ENCODE assay signal across 9 mouse cellular contexts in genomic region chr11:49876948-49877817, GRCm38 (mm10). TPM values are rescaled to one million over a fixed set of nuclear protein-coding genes. Genes with fewer than 3 reads are reported as not detected.
DNase-seq lines count a peak whose midpoint lies in the region; ATAC-seq and TF ChIP-seq lines count a peak whose summit lies in the region.
"Had no signal": no experiment of that assay in that cellular context is flagged by ENCODE, and none has a peak within 500 bp of the region (broad histone marks: within the 10 kb centered on the region; RNA-seq: fewer than 3 reads in every experiment).

No protein-coding gene starts in this region.

- H3K4me2 ChIP-seq in kidney, embryonic 14.5 days (replicated peaks; ENCODE audit: low read depth, low read length) = no peak overlapping the region
- H3K4me2 ChIP-seq in embryonic facial prominence, embryonic 14.5 days (ENCODE audit: low read depth, low read length) = no peak overlapping the region

- no peak overlapping the region for H3K27ac ChIP-seq in kidney, embryonic 14.5 days (ENCODE audit: low read depth, low read length)
- no peak overlapping the region for H3K27ac ChIP-seq in embryonic facial prominence, embryonic 14.5 days (replicated peaks; ENCODE audit: low read depth, low read length)
- H3K27ac ChIP-seq in left cerebral cortex, adult 2 months = peak overlapping the region; percentile 72

- intact Hi-C loops in left cerebral cortex, adult 2 months (cut with DNase I) = no loop called here

- no peaks in the 10 kb centered on the region for H3K4me1 ChIP-seq in kidney, embryonic 14.5 days (ENCODE audit: control insufficient read depth, insufficient read depth, low read length)
- H3K4me1 ChIP-seq in embryonic facial prominence, embryonic 14.5 days (ENCODE audit: control insufficient read depth, insufficient read depth, low read length) = 0 out of 2 replicates have a peak, but pooled peaks cover 6% of the 10 kb centered on the region

- 90% methylated on average over 8 of the region's 8 CpGs for WGBS in kidney, embryonic 14.5 days
- WGBS in embryonic facial prominence, embryonic 14.5 days = 75% methylated on average over 8 of the region's 8 CpGs

- H3K4me3 ChIP-seq in kidney, embryonic 14.5 days (ENCODE audit: low read length) = no peak overlapping the region
- H3K4me3 ChIP-seq in embryonic facial prominence, embryonic 14.5 days (ENCODE audit: low read depth, low read length) = no peak overlapping the region
- H3K4me3 ChIP-seq in left cerebral cortex, adult 2 months = no peak overlapping the region
- H3K4me3 ChIP-seq: megakaryocyte, embryonic 14.5 days had no signal

- no peak overlapping the region for H3K9ac ChIP-seq in kidney, embryonic 14.5 days (ENCODE audit: low read depth, low read length)
- H3K9ac ChIP-seq in embryonic facial prominence, embryonic 14.5 days (ENCODE audit: low read depth, low read length) = no peak overlapping the region

- H3K27me3 ChIP-seq in kidney, embryonic 14.5 days (ENCODE audit: control insufficient read depth, insufficient read depth, low read length) = no peaks in the 10 kb centered on the region
- H3K27me3 ChIP-seq in embryonic facial prominence, embryonic 14.5 days (replicated peaks; ENCODE audit: control insufficient read depth, insufficient read depth, low read length) = no peaks in the 10 kb centered on the region
- H3K27me3 ChIP-seq: megakaryocyte, embryonic 14.5 days had no signal

- peaks cover 32% of the 10 kb centered on the region for H3K36me3 ChIP-seq in kidney, embryonic 14.5 days (ENCODE audit: control insufficient read depth, insufficient read depth, low read length)
- H3K36me3 ChIP-seq in embryonic facial prominence, embryonic 14.5 days (ENCODE audit: control insufficient read depth, insufficient read depth, low read length) = peaks cover 45% of the 10 kb centered on the region

- H3K9me3 ChIP-seq in kidney, embryonic 14.5 days (ENCODE audit: control insufficient read depth, low read length) = no peaks in the 10 kb centered on the region
- no peaks in the 10 kb centered on the region for H3K9me3 ChIP-seq in embryonic facial prominence, embryonic 14.5 days (ENCODE audit: control insufficient read depth, low read length)
- H3K9me3 ChIP-seq: megakaryocyte, embryonic 14.5 days had no signal

- DNase-seq in kidney, postnatal 36 days = no peak
- DNase-seq in MEL-GATA-1-ER (ENCODE audit: extremely low read depth, low read depth) = peak; percentile 67
- DNase-seq in embryonic facial prominence, embryonic 14.5 days (ENCODE audit: low spot score) = peak; percentile 63
- DNase-seq in left cerebral cortex, adult 2 months (ENCODE audit: extremely low spot score in 1 of 2, low spot score in 2 of 2) = peak in 1 of 2 experiments; percentile 38
- DNase-seq in gastrocnemius, postnatal 25 days = no peak
- DNase-seq in T-cell, adult 2 months (ENCODE audit: low spot score) = no peak
- no peak for DNase-seq in ovary, postnatal 14 days (ENCODE audit: low spot score)

- peak; percentile 72; the same call in 1 of the 2 replicates for ATAC-seq in kidney, embryonic 14.5 days (ENCODE audit: low FRiP score, low TSS enrichment)
- ATAC-seq in embryonic facial prominence, embryonic 14.5 days (ENCODE audit: low read depth) = peak; percentile 55; the same call in 1 of the 2 replicates

- no peak for TF ChIP-seq CTCF in left cerebral cortex, adult 2 months (IDR thresholded peaks at IDR 0.05)

RNA-seq across cellular contexts. Expression of gene Rasgef1c, which starts 24.5 kb away (rescaled TPM):
- polyA plus RNA-seq in kidney, embryonic 14.5 days (2014; fragmentation: Nextera tagmentation; extraction: Ambion mirVana) = not detected in 2 replicates
- 1.1 and 1.4 TPM in 2 replicates for polyA plus RNA-seq in embryonic facial prominence, embryonic 14.5 days (2014; fragmentation: Nextera tagmentation; extraction: Ambion mirVana)
- total RNA-seq in left cerebral cortex, adult 2 months (2021) = 10 to 100 TPM; 35.3 to 39.5 TPM
- under 1 TPM; 0.43 to 0.48 TPM for total RNA-seq in gastrocnemius, postnatal 25 days (2021)

RNA-seq across cellular contexts. Expression of gene Mapk9, which starts 30.6 kb away (rescaled TPM):
- 19.3 and 33.9 TPM in 2 replicates for polyA plus RNA-seq in kidney, embryonic 14.5 days (2014; fragmentation: Nextera tagmentation; extraction: Ambion mirVana)
- polyA plus RNA-seq in embryonic facial prominence, embryonic 14.5 days (2014; fragmentation: Nextera tagmentation; extraction: Ambion mirVana) = 41.7 and 43.0 TPM in 2 replicates
- 100 to 1,000 TPM; 221 to 222 TPM for total RNA-seq in left cerebral cortex, adult 2 months (2021)
- total RNA-seq in gastrocnemius, postnatal 25 days (2021) = 10 to 100 TPM; 40.7 to 47.1 TPM

Comparison
In these comparisons a context has a peak if more than half of its experiments do, and no peak if none do; other contexts are left out.
1. DNase-seq: peak in MEL-GATA-1-ER (single experiment) and embryonic facial prominence, embryonic 14.5 days (single experiment); none in kidney, postnatal 36 days (0 of 2), gastrocnemius, postnatal 25 days (single experiment), T-cell, adult 2 months (single experiment) and ovary, postnatal 14 days (single experiment).
2. RNA of gene Rasgef1c, which starts 24.5 kb away (total RNA-seq): 35.3 to 39.5 TPM in left cerebral cortex, adult 2 months; 0.43 to 0.48 TPM in gastrocnemius, postnatal 25 days; every median in the first group is over 10 times any median in the second.
3. RNA of gene Mapk9, which starts 30.6 kb away (total RNA-seq): 221 to 222 TPM in left cerebral cortex, adult 2 months; 40.7 to 47.1 TPM in gastrocnemius, postnatal 25 days; every median in the first group is over 4 times any median in the second.